Mouse (Mus musculus): ENCODE measurements at regions not wholly inside any gene's neighbourhood (a gene's known extent, or its start where the extent isn't known, plus 50 kb on each side); places are given as distances from the start of the nearest gene placed in this dataset.

DNA sequence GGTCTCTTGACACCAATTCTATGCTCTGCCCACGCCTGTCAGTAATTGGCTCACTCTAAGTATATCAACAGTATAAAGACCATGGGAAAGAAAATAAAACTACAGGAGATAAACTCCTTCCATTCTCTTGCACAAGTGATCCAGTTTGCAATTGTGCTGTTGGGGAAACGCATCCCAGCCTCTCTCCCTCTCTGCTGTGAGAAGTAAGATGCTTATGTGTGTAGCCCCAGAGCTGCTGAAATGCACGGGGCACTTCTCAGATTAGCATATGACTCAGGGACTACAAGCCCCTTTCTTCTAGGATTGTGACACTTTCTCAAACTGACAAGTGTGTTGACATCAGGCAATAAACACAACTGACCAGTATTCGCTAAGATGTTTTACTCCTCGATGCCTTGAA, 107.7 kb upstream of the Acvr2a start:
- DNase-seq = no peak
- TF ChIP-seq POLR2A (IDR thresholded peaks at IDR 0.05; ENCODE audit: borderline replicate concordance, insufficient read depth, low read length) = no peak
- no peak for TF ChIP-seq CTCF (IDR thresholded peaks at IDR 0.05; ENCODE audit: borderline replicate concordance, insufficient read depth, low read depth, low read length)
- no peak overlapping the region for H3K27ac ChIP-seq (ENCODE audit: insufficient read depth, low read length)
- no peak overlapping the region for H3K4me3 ChIP-seq (replicated peaks; ENCODE audit: insufficient read depth, low read depth, low read length)
- no peaks in the 10 kb centered on the region for H3K4me1 ChIP-seq (ENCODE audit: control insufficient read depth, insufficient read depth, low read length)
- no peaks in the 10 kb centered on the region for H3K27me3 ChIP-seq (ENCODE audit: control insufficient read depth, insufficient read depth, low read length)
- WGBS = 57% methylated on average over 5 of the region's 5 CpGs

DNA sequence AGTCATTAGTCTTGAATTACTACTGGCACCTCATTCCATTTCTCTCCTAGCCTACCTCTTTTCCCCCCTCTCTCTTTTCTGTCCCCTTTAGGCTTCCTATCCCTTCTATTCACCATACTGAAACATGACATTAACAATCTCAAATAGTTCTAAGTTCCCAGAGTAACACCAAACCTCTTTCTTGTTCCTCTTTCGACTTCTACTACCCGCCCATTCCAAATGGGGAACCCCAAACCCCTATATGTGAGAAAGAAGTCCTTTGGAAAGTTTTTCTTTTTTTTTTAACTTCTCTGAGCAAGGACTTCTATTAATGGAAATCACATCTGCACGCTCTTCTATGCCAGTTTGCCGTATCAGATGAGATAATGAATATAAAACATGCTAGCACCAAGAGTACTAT, 97.7 kb upstream of the Acvr2a start:
- no peak overlapping the region for H3K4me3 ChIP-seq (replicated peaks; ENCODE audit: insufficient read depth, low read depth, low read length)
- TF ChIP-seq CTCF (IDR thresholded peaks at IDR 0.05; ENCODE audit: borderline replicate concordance, insufficient read depth, low read depth, low read length) (no peak), POLR2A (IDR thresholded peaks at IDR 0.05; ENCODE audit: borderline replicate concordance, insufficient read depth, low read length) (no peak)
- no peak overlapping the region for H3K27ac ChIP-seq (ENCODE audit: insufficient read depth, low read length)
- 97% methylated on average over 4 of the region's 4 CpGs for WGBS
- DNase-seq = no peak
- no peaks in the 10 kb centered on the region for H3K27me3 ChIP-seq (ENCODE audit: control insufficient read depth, insufficient read depth, low read length)
- H3K4me1 ChIP-seq (ENCODE audit: control insufficient read depth, insufficient read depth, low read length) = no peaks in the 10 kb centered on the region

DNA sequence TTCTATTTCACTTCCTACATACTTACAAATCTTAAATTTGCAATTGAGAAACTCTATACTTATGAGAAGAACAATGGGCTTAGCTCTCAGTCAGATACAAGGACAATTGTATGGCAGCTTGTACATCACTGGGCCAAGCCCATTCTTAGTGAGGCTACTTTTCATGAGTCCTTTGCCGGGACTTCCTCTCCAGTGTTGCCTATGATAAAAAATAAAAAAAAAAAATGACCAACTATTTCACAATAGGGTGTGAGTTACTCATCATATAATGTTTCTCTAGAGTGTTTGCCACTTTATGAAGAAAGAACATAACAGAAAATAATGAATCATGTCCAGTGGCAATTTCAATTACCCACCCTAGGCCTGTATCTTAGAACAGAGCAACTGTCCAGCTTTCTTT, 96.1 kb upstream of the Acvr2a start:
- Histone ChIP-seq H3K27ac (ENCODE audit: insufficient read depth, low read length) (no peak overlapping the region), H3K4me3 (replicated peaks; ENCODE audit: insufficient read depth, low read depth, low read length) (no peak overlapping the region), H3K27me3 (ENCODE audit: control insufficient read depth, insufficient read depth, low read length) (no peaks in the 10 kb centered on the region), H3K4me1 (ENCODE audit: control insufficient read depth, insufficient read depth, low read length) (no peaks in the 10 kb centered on the region)
- 88% methylated on average over 1 of the region's 1 CpGs for WGBS
- no peak for DNase-seq
- TF ChIP-seq CTCF (IDR thresholded peaks at IDR 0.05; ENCODE audit: borderline replicate concordance, insufficient read depth, low read depth, low read length) (no peak), POLR2A (IDR thresholded peaks at IDR 0.05; ENCODE audit: borderline replicate concordance, insufficient read depth, low read length) (no peak)

- no peaks in the 10 kb centered on the region for H3K4me1 ChIP-seq (ENCODE audit: control insufficient read depth, insufficient read depth, low read length)
- H3K27me3 ChIP-seq (ENCODE audit: control insufficient read depth, insufficient read depth, low read length) = no peaks in the 10 kb centered on the region
- DNase-seq = no peak
- TF ChIP-seq CTCF (IDR thresholded peaks at IDR 0.05; ENCODE audit: borderline replicate concordance, insufficient read depth, low read depth, low read length) (no peak), POLR2A (IDR thresholded peaks at IDR 0.05; ENCODE audit: borderline replicate concordance, insufficient read depth, low read length) (no peak)
- no peak overlapping the region for H3K4me3 ChIP-seq (replicated peaks; ENCODE audit: insufficient read depth, low read depth, low read length)
- H3K27ac ChIP-seq (ENCODE audit: insufficient read depth, low read length) = no peak overlapping the region
- 19% methylated on average over 2 of the region's 2 CpGs for WGBS
Measured at GRCm38 (mm10) chr2:48718261-48718660, 95.6 kb upstream of the Acvr2a start.

- Histone ChIP-seq H3K4me1 (ENCODE audit: control insufficient read depth, insufficient read depth, low read length) (no peaks in the 10 kb centered on the region), H3K27ac (ENCODE audit: insufficient read depth, low read length) (no peak overlapping the region), H3K4me3 (replicated peaks; ENCODE audit: insufficient read depth, low read depth, low read length) (no peak overlapping the region), H3K27me3 (ENCODE audit: control insufficient read depth, insufficient read depth, low read length) (no peaks in the 10 kb centered on the region)
- WGBS = 82% methylated on average over 8 of the region's 8 CpGs
- DNase-seq = no peak
- TF ChIP-seq POLR2A (IDR thresholded peaks at IDR 0.05; ENCODE audit: borderline replicate concordance, insufficient read depth, low read length) = no peak
- TF ChIP-seq CTCF (IDR thresholded peaks at IDR 0.05; ENCODE audit: borderline replicate concordance, insufficient read depth, low read depth, low read length) = no peak
Measured at GRCm38 (mm10) chr2:48730780-48731179, 83.1 kb upstream of the Acvr2a start.

GRCm38 (mm10) chr2:48733936-48734335, 80.0 kb upstream of the Acvr2a start:
- H3K27me3 ChIP-seq (ENCODE audit: control insufficient read depth, insufficient read depth, low read length) = no peaks in the 10 kb centered on the region
- 99% methylated on average over 1 of the region's 1 CpGs for WGBS
- TF ChIP-seq POLR2A (IDR thresholded peaks at IDR 0.05; ENCODE audit: borderline replicate concordance, insufficient read depth, low read length) = no peak
- no peak for DNase-seq
- no peak overlapping the region for H3K4me3 ChIP-seq (replicated peaks; ENCODE audit: insufficient read depth, low read depth, low read length)
- no peaks in the 10 kb centered on the region for H3K4me1 ChIP-seq (ENCODE audit: control insufficient read depth, insufficient read depth, low read length)
- no peak overlapping the region for H3K27ac ChIP-seq (ENCODE audit: insufficient read depth, low read length)

DNA sequence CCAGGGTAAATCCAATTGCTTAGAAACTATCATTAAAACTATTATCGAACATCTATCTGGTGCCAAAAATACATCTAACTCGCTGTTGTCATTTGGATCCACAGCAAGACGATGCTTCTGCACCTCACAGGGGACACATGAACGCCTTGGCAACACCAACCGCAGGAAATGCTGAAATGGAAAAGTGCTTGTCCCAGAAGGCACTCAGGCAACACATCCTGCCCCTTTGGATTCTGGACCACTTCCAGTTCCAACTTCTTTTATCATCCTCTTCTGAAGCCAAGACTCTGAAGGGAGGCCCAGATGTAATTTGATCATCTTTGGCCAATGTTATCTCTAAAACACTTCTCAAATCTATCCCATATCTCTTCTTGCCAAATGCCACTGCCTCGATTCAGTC, 79.4 kb upstream of the Acvr2a start:
- WGBS = 24% methylated on average over 6 of the region's 6 CpGs
- TF ChIP-seq CTCF (IDR thresholded peaks at IDR 0.05; ENCODE audit: borderline replicate concordance, insufficient read depth, low read depth, low read length) = no peak
- no peak for TF ChIP-seq POLR2A (IDR thresholded peaks at IDR 0.05; ENCODE audit: borderline replicate concordance, insufficient read depth, low read length)
- DNase-seq = no peak
- Histone ChIP-seq H3K4me3 (replicated peaks; ENCODE audit: insufficient read depth, low read depth, low read length) (no peak overlapping the region), H3K27me3 (ENCODE audit: control insufficient read depth, insufficient read depth, low read length) (no peaks in the 10 kb centered on the region), H3K27ac (ENCODE audit: insufficient read depth, low read length) (no peak overlapping the region), H3K4me1 (ENCODE audit: control insufficient read depth, insufficient read depth, low read length) (no peaks in the 10 kb centered on the region)

DNA sequence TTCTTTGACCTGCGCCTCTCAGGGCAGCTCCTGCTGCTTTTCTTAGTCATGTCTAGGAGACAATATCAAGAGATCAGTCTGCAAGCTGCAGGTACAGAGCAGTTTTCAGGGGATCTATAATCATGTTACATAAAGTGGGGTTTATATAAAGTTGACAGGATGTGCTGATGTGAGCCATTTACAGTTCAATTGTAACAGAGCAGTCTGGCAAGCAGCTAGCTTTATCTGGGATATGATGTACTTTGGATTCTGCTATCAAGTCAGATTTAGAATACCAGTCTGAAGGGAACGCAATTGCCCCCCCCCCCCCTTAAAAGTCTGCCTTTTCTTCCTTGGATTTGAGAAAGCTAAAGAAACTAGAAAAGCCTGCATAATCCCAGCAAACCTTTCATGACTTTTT, 77.6 kb upstream of the Acvr2a start:
- Histone ChIP-seq H3K27me3 (ENCODE audit: control insufficient read depth, insufficient read depth, low read length) (no peaks in the 10 kb centered on the region), H3K4me3 (replicated peaks; ENCODE audit: insufficient read depth, low read depth, low read length) (no peak overlapping the region), H3K4me1 (ENCODE audit: control insufficient read depth, insufficient read depth, low read length) (no peaks in the 10 kb centered on the region), H3K27ac (ENCODE audit: insufficient read depth, low read length) (no peak overlapping the region)
- WGBS = 89% methylated on average over 2 of the region's 2 CpGs
- TF ChIP-seq CTCF (IDR thresholded peaks at IDR 0.05; ENCODE audit: borderline replicate concordance, insufficient read depth, low read depth, low read length) = no peak
- TF ChIP-seq POLR2A (IDR thresholded peaks at IDR 0.05; ENCODE audit: borderline replicate concordance, insufficient read depth, low read length) = no peak
- no peak for DNase-seq
